Mouse (Mus musculus): ENCODE measurements around the gene Prima1. TPM values are rescaled to one million over a fixed set of nuclear protein-coding genes. Genes with fewer than 3 reads are reported as not detected.

The Prima1 gene
- polyA plus RNA-seq, 1 experiment = 0.18 TPM

GRCm38 (mm10) chr12:103273732-103274131 is 31.8 kb upstream of the Prima1 start:
- no peak overlapping the region for H3K27ac ChIP-seq (ENCODE audit: insufficient read depth, low read depth, low read length)
- WGBS = 89% methylated on average over 2 of the region's 2 CpGs
- H3K4me1 ChIP-seq (ENCODE audit: control insufficient read depth, insufficient read depth, insufficient read length, low read length) = no peaks in the 10 kb centered on the region; the same call in 1 of the 2 replicates
- H3K4me3 ChIP-seq (ENCODE audit: low read depth, low read length) = no peak overlapping the region
- H3K36me3 ChIP-seq (ENCODE audit: control insufficient read depth, insufficient read depth, low read length) = no peaks in the 10 kb centered on the region
- H3K27me3 ChIP-seq (ENCODE audit: control insufficient read depth, insufficient read depth, low read length) = no peaks in the 10 kb centered on the region
- no peak for TF ChIP-seq POLR2A (IDR thresholded peaks at IDR 0.05; ENCODE audit: low read depth, low read length)
- no peak for TF ChIP-seq CTCF (IDR thresholded peaks at IDR 0.05; ENCODE audit: extremely low read depth, insufficient read length, insufficient replicate concordance, low read depth, low read length)

DNA sequence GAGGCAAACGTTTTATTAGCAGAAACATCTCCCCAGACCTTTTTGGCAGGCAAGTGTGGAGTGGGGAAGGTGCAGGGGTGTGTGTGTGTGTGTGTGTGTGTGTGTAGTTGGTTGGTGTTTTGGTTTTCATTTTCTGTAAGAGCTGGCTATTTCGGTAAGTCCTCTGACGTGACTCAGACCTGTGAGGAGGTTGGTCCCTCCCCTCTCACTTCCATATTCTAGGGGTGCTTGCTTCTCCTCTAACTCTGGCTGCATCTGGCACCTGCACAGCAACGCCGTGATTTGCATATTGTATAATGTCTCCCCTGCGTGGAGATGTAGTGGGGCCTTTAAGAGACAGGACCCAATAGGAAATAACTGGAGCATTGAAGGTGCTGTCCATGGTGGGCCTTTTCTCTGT is 31.1 kb upstream of the Prima1 start:
- no peaks in the 10 kb centered on the region for H3K36me3 ChIP-seq (ENCODE audit: control insufficient read depth, insufficient read depth, low read length)
- no peaks in the 10 kb centered on the region for H3K27me3 ChIP-seq (ENCODE audit: control insufficient read depth, insufficient read depth, low read length)
- no peak for TF ChIP-seq POLR2A (IDR thresholded peaks at IDR 0.05; ENCODE audit: low read depth, low read length)
- TF ChIP-seq CTCF (IDR thresholded peaks at IDR 0.05; ENCODE audit: extremely low read depth, insufficient read length, insufficient replicate concordance, low read depth, low read length) = no peak
- no peak overlapping the region for H3K4me3 ChIP-seq (ENCODE audit: low read depth, low read length)
- no peaks in the 10 kb centered on the region; the same call in 1 of the 2 replicates for H3K4me1 ChIP-seq (ENCODE audit: control insufficient read depth, insufficient read depth, insufficient read length, low read length)
- H3K27ac ChIP-seq (ENCODE audit: insufficient read depth, low read depth, low read length) = no peak overlapping the region
- 59% methylated on average over 6 of the region's 6 CpGs for WGBS

- Histone ChIP-seq H3K4me3 (ENCODE audit: low read depth, low read length) (no peak overlapping the region), H3K36me3 (ENCODE audit: control insufficient read depth, insufficient read depth, low read length) (no peaks in the 10 kb centered on the region), H3K27me3 (ENCODE audit: control insufficient read depth, insufficient read depth, low read length) (no peaks in the 10 kb centered on the region), H3K4me1 (ENCODE audit: control insufficient read depth, insufficient read depth, insufficient read length, low read length) (no peaks in the 10 kb centered on the region; the same call in 1 of the 2 replicates), H3K27ac (ENCODE audit: insufficient read depth, low read depth, low read length) (no peak overlapping the region)
- TF ChIP-seq CTCF (IDR thresholded peaks at IDR 0.05; ENCODE audit: extremely low read depth, insufficient read length, insufficient replicate concordance, low read depth, low read length) = no peak
- no peak for TF ChIP-seq POLR2A (IDR thresholded peaks at IDR 0.05; ENCODE audit: low read depth, low read length)
- WGBS = 85% methylated on average over 3 of the region's 3 CpGs
These were observed 30.2 kb upstream of the Prima1 start for GRCm38 (mm10) chr12:103272176-103272575.

DNA sequence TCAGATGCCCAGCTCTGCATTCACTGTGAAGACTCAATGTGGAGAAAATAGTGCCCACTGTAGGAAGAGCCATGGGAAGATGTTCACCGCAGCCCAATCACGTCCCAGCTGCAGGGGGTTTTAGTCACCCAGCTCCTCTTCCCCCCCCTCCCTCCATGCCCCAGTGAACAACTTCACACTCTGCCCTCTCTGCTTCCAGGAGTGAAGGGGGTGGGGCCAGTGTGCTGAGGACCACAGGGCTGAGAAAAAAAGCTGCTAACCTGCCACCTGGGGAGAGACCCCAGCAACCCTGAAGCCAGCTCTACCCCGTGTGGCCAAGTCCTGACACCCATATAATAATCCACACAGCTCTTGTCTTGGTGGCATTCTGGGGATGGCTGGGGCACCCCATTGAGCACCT is 24.7 kb upstream of the Prima1 start:
- Histone ChIP-seq H3K27me3 (ENCODE audit: control insufficient read depth, insufficient read depth, low read length) (no peaks in the 10 kb centered on the region), H3K4me1 (ENCODE audit: control insufficient read depth, insufficient read depth, insufficient read length, low read length) (no peaks in the 10 kb centered on the region), H3K27ac (ENCODE audit: insufficient read depth, low read depth, low read length) (no peak overlapping the region), H3K36me3 (ENCODE audit: control insufficient read depth, insufficient read depth, low read length) (no peaks in the 10 kb centered on the region), H3K4me3 (ENCODE audit: low read depth, low read length) (no peak overlapping the region)
- WGBS = 48% methylated on average over 3 of the region's 3 CpGs
- TF ChIP-seq CTCF (IDR thresholded peaks at IDR 0.05; ENCODE audit: extremely low read depth, insufficient read length, insufficient replicate concordance, low read depth, low read length) (no peak), POLR2A (IDR thresholded peaks at IDR 0.05; ENCODE audit: low read depth, low read length) (no peak)

GRCm38 (mm10) chr12:103262017-103262865 is 20.3 kb upstream of the Prima1 start:
- Histone ChIP-seq H3K27ac (ENCODE audit: insufficient read depth, low read depth, low read length) (no peak overlapping the region), H3K4me1 (ENCODE audit: control insufficient read depth, insufficient read depth, insufficient read length, low read length) (no peaks in the 10 kb centered on the region), H3K36me3 (ENCODE audit: control insufficient read depth, insufficient read depth, low read length) (no peaks in the 10 kb centered on the region), H3K27me3 (ENCODE audit: control insufficient read depth, insufficient read depth, low read length) (no peaks in the 10 kb centered on the region), H3K4me3 (ENCODE audit: low read depth, low read length) (no peak overlapping the region)
- peak; percentile 55; the same call in 1 of the 2 replicates for TF ChIP-seq CTCF (IDR thresholded peaks at IDR 0.05; ENCODE audit: extremely low read depth, insufficient read length, insufficient replicate concordance, low read depth, low read length)
- TF ChIP-seq POLR2A (IDR thresholded peaks at IDR 0.05; ENCODE audit: low read depth, low read length) = no peak
- WGBS = 59% methylated on average over 13 of the region's 13 CpGs

GRCm38 (mm10) chr12:103252901-103253434 is 11.0 kb upstream of the Prima1 start:
- TF ChIP-seq CTCF (IDR thresholded peaks at IDR 0.05; ENCODE audit: extremely low read depth, insufficient read length, insufficient replicate concordance, low read depth, low read length) = no peak
- TF ChIP-seq POLR2A (IDR thresholded peaks at IDR 0.05; ENCODE audit: low read depth, low read length) = no peak
- Histone ChIP-seq H3K36me3 (ENCODE audit: control insufficient read depth, insufficient read depth, low read length) (no peaks in the 10 kb centered on the region), H3K4me3 (ENCODE audit: low read depth, low read length) (no peak overlapping the region), H3K27ac (ENCODE audit: insufficient read depth, low read depth, low read length) (no peak overlapping the region), H3K27me3 (ENCODE audit: control insufficient read depth, insufficient read depth, low read length) (no peaks in the 10 kb centered on the region), H3K4me1 (ENCODE audit: control insufficient read depth, insufficient read depth, insufficient read length, low read length) (no peaks in the 10 kb centered on the region)
- WGBS = 91% methylated on average over 8 of the region's 8 CpGs

- H3K4me3 ChIP-seq (ENCODE audit: low read depth, low read length) = no peak overlapping the region
- H3K27me3 ChIP-seq (ENCODE audit: control insufficient read depth, insufficient read depth, low read length) = no peaks in the 10 kb centered on the region
- TF ChIP-seq POLR2A (IDR thresholded peaks at IDR 0.05; ENCODE audit: low read depth, low read length) (no peak), CTCF (IDR thresholded peaks at IDR 0.05; ENCODE audit: extremely low read depth, insufficient read length, insufficient replicate concordance, low read depth, low read length) (no peak)
- no peak overlapping the region for H3K27ac ChIP-seq (ENCODE audit: insufficient read depth, low read depth, low read length)
- H3K4me1 ChIP-seq (ENCODE audit: control insufficient read depth, insufficient read depth, insufficient read length, low read length) = no peaks in the 10 kb centered on the region
- WGBS = 43% methylated on average over 5 of the region's 5 CpGs
- H3K36me3 ChIP-seq (ENCODE audit: control insufficient read depth, insufficient read depth, low read length) = no peaks in the 10 kb centered on the region
These were observed 9.2 kb upstream of the Prima1 start for GRCm38 (mm10) chr12:103251151-103251550.
